Mouse (Mus musculus): ENCODE data around the gene Ptpn21. TPM values are rescaled to one million over a fixed set of nuclear protein-coding genes. Genes with fewer than 3 reads are reported as not detected.

Gene Ptpn21
- polyA plus RNA-seq (2015; fragmentation: Nextera tagmentation; extraction: Ambion mirVana) = 9.6 and 11.6 TPM in 2 replicates

GRCm38 (mm10) chr12:98736951-98737800 is at the start of gene Ptpn21:
Gene Ptpn21, minus strand, starts transcription at chr12:98737405.
- Histone ChIP-seq H3K27me3 (no peaks in the 10 kb centered on the region), H3K4me2 (peak within 1 kb of the TSS; percentile 63), H3K9ac (peak within 1 kb of the TSS; percentile 76), H3K9me3 (no peaks in the 10 kb centered on the region), H3K36me3 (no peaks in the 10 kb centered on the region), H3K27ac (peak within 1 kb of the TSS; percentile 97), H3K4me3 (peak within 1 kb of the TSS; percentile 67), H3K4me1 (peaks cover 36% of the 10 kb centered on the region)
- ATAC-seq (ENCODE audit: borderline replicate concordance, extremely low read depth, low FRiP score, low TSS enrichment) = peak; percentile 83
- WGBS = under 1% methylated on average over 75 of the region's 75 CpGs

GRCm38 (mm10) chr12:98784251-98784650 is 47.0 kb upstream of the Ptpn21 start:
- Histone ChIP-seq H3K4me1 (no peaks in the 10 kb centered on the region), H3K36me3 (peaks cover 74% of the 10 kb centered on the region), H3K4me2 (no peak overlapping the region), H3K27me3 (no peaks in the 10 kb centered on the region), H3K9me3 (no peaks in the 10 kb centered on the region), H3K27ac (no peak overlapping the region), H3K9ac (no peak overlapping the region), H3K4me3 (no peak overlapping the region)
- WGBS = 100% methylated on average over 1 of the region's 1 CpGs
- ATAC-seq (ENCODE audit: borderline replicate concordance, extremely low read depth, low FRiP score, low TSS enrichment) = no peak

- no peaks in the 10 kb centered on the region for H3K4me1 ChIP-seq
- H3K4me2 ChIP-seq = no peak overlapping the region
- H3K27me3 ChIP-seq = no peaks in the 10 kb centered on the region
- no peak overlapping the region for H3K9ac ChIP-seq
- no peak overlapping the region for H3K4me3 ChIP-seq
- H3K9me3 ChIP-seq = no peaks in the 10 kb centered on the region
- 68% methylated on average over 4 of the region's 4 CpGs for WGBS
- peaks cover 86% of the 10 kb centered on the region for H3K36me3 ChIP-seq
- no peak overlapping the region for H3K27ac ChIP-seq
- no peak for ATAC-seq (ENCODE audit: borderline replicate concordance, extremely low read depth, low FRiP score, low TSS enrichment)
Observed at GRCm38 (mm10) chr12:98779148-98779547, 41.9 kb upstream of the Ptpn21 start.

- H3K4me1 ChIP-seq = no peaks in the 10 kb centered on the region
Observed at GRCm38 (mm10) chr12:98777509-98777908, 40.3 kb upstream of the Ptpn21 start.

GRCm38 (mm10) chr12:98766241-98766640 is 29.0 kb upstream of the Ptpn21 start:
- 88% methylated on average over 2 of the region's 2 CpGs for WGBS
- Histone ChIP-seq H3K27ac (no peak overlapping the region), H3K4me2 (no peak overlapping the region)

More at GRCm38 (mm10) chr12:98777509-98777908, 40.3 kb upstream of the Ptpn21 start:
- Histone ChIP-seq H3K4me2 (no peak overlapping the region), H3K27me3 (no peaks in the 10 kb centered on the region), H3K9ac (no peak overlapping the region), H3K27ac (no peak overlapping the region), H3K4me3 (no peak overlapping the region), H3K36me3 (peaks cover 83% of the 10 kb centered on the region), H3K9me3 (no peaks in the 10 kb centered on the region)
- WGBS = 65% methylated on average over 3 of the region's 3 CpGs
- no peak for ATAC-seq (ENCODE audit: borderline replicate concordance, extremely low read depth, low FRiP score, low TSS enrichment)

GRCm38 (mm10) chr12:98759700-98760099 is 22.5 kb upstream of the Ptpn21 start:
- Histone ChIP-seq H3K4me2 (no peak overlapping the region), H3K36me3 (peaks cover 73% of the 10 kb centered on the region), H3K27ac (no peak overlapping the region), H3K27me3 (no peaks in the 10 kb centered on the region), H3K9ac (no peak overlapping the region), H3K4me3 (no peak overlapping the region), H3K9me3 (no peaks in the 10 kb centered on the region), H3K4me1 (no peaks in the 10 kb centered on the region)
- no peak for ATAC-seq (ENCODE audit: borderline replicate concordance, extremely low read depth, low FRiP score, low TSS enrichment)
- WGBS = 92% methylated on average over 6 of the region's 6 CpGs

More at GRCm38 (mm10) chr12:98766241-98766640, 29.0 kb upstream of the Ptpn21 start:
- no peak for ATAC-seq (ENCODE audit: borderline replicate concordance, extremely low read depth, low FRiP score, low TSS enrichment)
- Histone ChIP-seq H3K9me3 (no peaks in the 10 kb centered on the region), H3K4me1 (no peaks in the 10 kb centered on the region), H3K9ac (no peak overlapping the region), H3K36me3 (peaks cover 81% of the 10 kb centered on the region), H3K4me3 (no peak overlapping the region), H3K27me3 (no peaks in the 10 kb centered on the region)

- no peaks in the 10 kb centered on the region for H3K9me3 ChIP-seq
- H3K36me3 ChIP-seq = peaks cover 65% of the 10 kb centered on the region
- ATAC-seq (ENCODE audit: borderline replicate concordance, extremely low read depth, low FRiP score, low TSS enrichment) = no peak
Observed at GRCm38 (mm10) chr12:98757636-98758035, 20.4 kb upstream of the Ptpn21 start.

GRCm38 (mm10) chr12:98747380-98747753 is 10.2 kb upstream of the Ptpn21 start:
- peak; percentile 8; the same call in 1 of the 2 replicates for ATAC-seq (ENCODE audit: borderline replicate concordance, extremely low read depth, low FRiP score, low TSS enrichment)
- no peaks in the 10 kb centered on the region; the same call in none of the 2 replicates for H3K36me3 ChIP-seq
- H3K4me2 ChIP-seq = peak overlapping the region; percentile 60
- no peaks in the 10 kb centered on the region for H3K27me3 ChIP-seq
- peaks cover 17% of the 10 kb centered on the region for H3K4me1 ChIP-seq
- WGBS = 2% methylated on average over 14 of the region's 14 CpGs
- H3K27ac ChIP-seq = peak overlapping the region; percentile 92
- H3K4me3 ChIP-seq = peak overlapping the region; percentile 86
- no peaks in the 10 kb centered on the region for H3K9me3 ChIP-seq
- H3K9ac ChIP-seq = peak overlapping the region; percentile 95

More at GRCm38 (mm10) chr12:98757636-98758035, 20.4 kb upstream of the Ptpn21 start:
- WGBS = 81% methylated on average over 6 of the region's 6 CpGs
- Histone ChIP-seq H3K9ac (no peak overlapping the region), H3K4me3 (no peak overlapping the region), H3K27ac (no peak overlapping the region), H3K27me3 (no peaks in the 10 kb centered on the region), H3K4me1 (no peaks in the 10 kb centered on the region), H3K4me2 (no peak overlapping the region)

GRCm38 (mm10) chr12:98746746-98747379 is 9.7 kb upstream of the Ptpn21 start, which contains the start of gene Zc3h14:
Gene Zc3h14, plus strand, starts transcription at chr12:98746964.
- Histone ChIP-seq H3K9ac (peak within 1 kb of the TSS; percentile 95), H3K27ac (peak within 1 kb of the TSS; percentile 92), H3K9me3 (no peaks in the 10 kb centered on the region), H3K27me3 (no peaks in the 10 kb centered on the region), H3K36me3 (no peaks in the 10 kb centered on the region; the same call in 1 of the 2 replicates), H3K4me1 (peaks cover 22% of the 10 kb centered on the region), H3K4me2 (peak within 1 kb of the TSS; percentile 60), H3K4me3 (peak within 1 kb of the TSS; percentile 86)
- WGBS = under 1% methylated on average over 87 of the region's 87 CpGs
- peak; percentile 92 for ATAC-seq (ENCODE audit: borderline replicate concordance, extremely low read depth, low FRiP score, low TSS enrichment)

GRCm38 (mm10) chr12:98746131-98746530 is 8.9 kb upstream of the Ptpn21 start:
- WGBS = 19% methylated on average over 2 of the region's 2 CpGs
- Histone ChIP-seq H3K27ac (peak overlapping the region; percentile 10; the same call in 1 of the 2 replicates), H3K9ac (no peak overlapping the region), H3K4me1 (peaks cover 22% of the 10 kb centered on the region), H3K4me3 (no peak overlapping the region), H3K4me2 (no peak overlapping the region), H3K36me3 (no peaks in the 10 kb centered on the region), H3K27me3 (no peaks in the 10 kb centered on the region), H3K9me3 (no peaks in the 10 kb centered on the region)
- peak; percentile 43; the same call in 1 of the 2 replicates for ATAC-seq (ENCODE audit: borderline replicate concordance, extremely low read depth, low FRiP score, low TSS enrichment)

- Histone ChIP-seq H3K27ac (0 out of 2 replicates have a peak overlapping the region, but pooled peaks have one; percentile 10), H3K9ac (no peak overlapping the region), H3K4me2 (no peak overlapping the region), H3K4me1 (peaks cover 22% of the 10 kb centered on the region), H3K36me3 (no peaks in the 10 kb centered on the region), H3K4me3 (no peak overlapping the region), H3K27me3 (no peaks in the 10 kb centered on the region), H3K9me3 (no peaks in the 10 kb centered on the region)
- ATAC-seq (ENCODE audit: borderline replicate concordance, extremely low read depth, low FRiP score, low TSS enrichment) = no peak
- 47% methylated on average over 4 of the region's 4 CpGs for WGBS
Observed at GRCm38 (mm10) chr12:98745626-98746025, 8.4 kb upstream of the Ptpn21 start.

Measured in lung, embryonic 15.5 days (tissue).